Mouse (Mus musculus) megakaryocyte, embryonic 14.5 days (primary cell): ENCODE results near the gene Sarnp.

Experiments
- FLI1 ChIP-seq: IDR thresholded peaks from 2 replicates; pipeline ENCODE4 v1.6.1; 2012; ENCODE audit warnings: low read length, inconsistent platforms, mixed read lengths
- GATA1 ChIP-seq: IDR thresholded peaks from 3 replicates; pipeline ENCODE4 v1.6.1; 2012; ENCODE audit warnings: mixed read lengths, low read length, inconsistent platforms, borderline replicate concordance

DNA sequence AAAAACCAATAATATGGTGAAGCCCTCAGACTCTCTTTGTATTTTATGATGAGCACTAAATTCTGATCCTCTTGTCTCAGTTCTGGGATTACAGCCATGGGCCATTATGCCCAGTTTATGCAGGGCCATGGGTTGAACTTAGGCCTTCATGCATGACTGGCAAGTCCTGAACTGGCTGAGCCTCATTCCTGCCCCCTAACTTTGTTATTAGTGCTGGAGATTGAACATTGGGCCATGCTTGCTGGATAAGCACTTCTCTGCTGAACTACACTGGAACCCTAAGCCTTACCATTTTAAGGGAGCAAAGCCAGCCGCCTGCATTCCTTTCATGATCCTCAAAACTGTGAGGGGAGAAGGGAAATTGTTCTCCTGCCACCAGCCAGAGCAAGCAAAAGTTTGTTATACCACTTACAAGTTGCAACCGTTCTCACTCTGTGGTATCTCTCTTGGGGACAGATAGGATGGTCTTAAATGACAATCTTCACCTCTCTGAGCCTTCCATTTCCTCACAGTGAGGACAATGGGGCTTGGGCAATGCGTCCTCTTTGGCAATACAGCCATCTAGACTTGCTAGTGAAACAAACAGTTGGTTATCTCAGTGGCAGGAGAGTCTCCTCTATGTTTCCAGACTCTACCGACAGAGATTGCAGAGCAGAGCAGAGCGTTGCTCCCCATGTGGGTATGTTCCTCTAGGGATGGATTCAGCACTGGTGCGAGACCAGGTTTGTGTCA lies 82.8 kb downstream of the Sarnp start:
- TF ChIP-seq GATA1 (no peak), FLI1 (no peak)
